Mouse (Mus musculus): ENCODE measurements around the gene Ankdd1b. TPM values are rescaled to one million over a fixed set of nuclear protein-coding genes. Genes with fewer than 3 reads are reported as not detected.
A peak's percentile ranks its signal among the peaks of the same experiment; 100 is the strongest.

Ankdd1b gene
- polyA plus RNA-seq, 1 experiment from 2014 or later: not detected

GRCm38 (mm10) chr13:96428531-96428930, 42.5 kb downstream of the Ankdd1b start:
- Histone ChIP-seq H3K4me2 (no peak overlapping the region), H3K27me3 (replicated peaks) (no peaks in the 10 kb centered on the region), H3K4me3 (replicated peaks) (no peak overlapping the region), H3K27ac (replicated peaks) (no peak overlapping the region), H3K4me1 (peaks cover 10% of the 10 kb centered on the region), H3K9ac (replicated peaks) (no peak overlapping the region), H3K36me3 (no peaks in the 10 kb centered on the region), H3K9me3 (replicated peaks) (no peaks in the 10 kb centered on the region)
- ATAC-seq (ENCODE audit: low FRiP score): no peak
- WGBS: 78% methylated on average over 5 of the region's 5 CpGs

- no peaks in the 10 kb centered on the region for H3K9me3 ChIP-seq (replicated peaks)
- H3K9ac ChIP-seq (replicated peaks): no peak overlapping the region
- WGBS: 34% methylated on average over 3 of the region's 3 CpGs
- H3K27ac ChIP-seq (replicated peaks): no peak overlapping the region
- no peaks in the 10 kb centered on the region for H3K36me3 ChIP-seq
- no peaks in the 10 kb centered on the region for H3K27me3 ChIP-seq (replicated peaks)
- peaks cover 10% of the 10 kb centered on the region for H3K4me1 ChIP-seq
- H3K4me3 ChIP-seq (replicated peaks): no peak overlapping the region
- no peak overlapping the region for H3K4me2 ChIP-seq
- peak; percentile 75 for ATAC-seq (ENCODE audit: low FRiP score)
Observed at GRCm38 (mm10) chr13:96426044-96426443, 45.0 kb downstream of the Ankdd1b start.

- no peak overlapping the region for H3K9ac ChIP-seq (replicated peaks)
- no peak for ATAC-seq (ENCODE audit: low FRiP score)
- no peak overlapping the region for H3K4me3 ChIP-seq (replicated peaks)
- no peaks in the 10 kb centered on the region for H3K27me3 ChIP-seq (replicated peaks)
- H3K4me1 ChIP-seq: peaks cover 10% of the 10 kb centered on the region
- WGBS: 90% methylated on average over 12 of the region's 12 CpGs
- H3K4me2 ChIP-seq: no peak overlapping the region
- H3K36me3 ChIP-seq: no peaks in the 10 kb centered on the region
- H3K27ac ChIP-seq (replicated peaks): no peak overlapping the region
- H3K9me3 ChIP-seq (replicated peaks): no peaks in the 10 kb centered on the region
Observed at GRCm38 (mm10) chr13:96424496-96425274, 46.3 kb downstream of the Ankdd1b start.

- Histone ChIP-seq H3K36me3 (peaks cover 22% of the 10 kb centered on the region), H3K4me3 (replicated peaks) (no peak overlapping the region), H3K4me1 (peaks cover 6% of the 10 kb centered on the region), H3K27me3 (replicated peaks) (no peaks in the 10 kb centered on the region), H3K9ac (replicated peaks) (no peak overlapping the region), H3K27ac (replicated peaks) (no peak overlapping the region), H3K4me2 (no peak overlapping the region), H3K9me3 (replicated peaks) (no peaks in the 10 kb centered on the region)
- ATAC-seq (ENCODE audit: low FRiP score): no peak
Observed at GRCm38 (mm10) chr13:96421230-96421629, 49.8 kb downstream of the Ankdd1b start.

- Histone ChIP-seq H3K9ac (replicated peaks) (no peak overlapping the region), H3K4me1 (no peaks in the 10 kb centered on the region), H3K27ac (replicated peaks) (no peak overlapping the region), H3K4me3 (replicated peaks) (no peak overlapping the region), H3K27me3 (replicated peaks) (no peaks in the 10 kb centered on the region), H3K36me3 (peaks cover 48% of the 10 kb centered on the region), H3K4me2 (no peak overlapping the region), H3K9me3 (replicated peaks) (no peaks in the 10 kb centered on the region)
- ATAC-seq (ENCODE audit: low FRiP score): no peak
- WGBS: 90% methylated on average over 4 of the region's 4 CpGs
Observed at GRCm38 (mm10) chr13:96418487-96418886, 52.5 kb downstream of the Ankdd1b start.

GRCm38 (mm10) chr13:96417261-96417813, 53.7 kb downstream of the Ankdd1b start:
- Histone ChIP-seq H3K4me3 (replicated peaks) (no peak overlapping the region), H3K36me3 (peaks cover 54% of the 10 kb centered on the region), H3K27me3 (replicated peaks) (no peaks in the 10 kb centered on the region), H3K4me2 (no peak overlapping the region), H3K4me1 (no peaks in the 10 kb centered on the region), H3K9ac (replicated peaks) (no peak overlapping the region), H3K27ac (replicated peaks) (no peak overlapping the region), H3K9me3 (replicated peaks) (no peaks in the 10 kb centered on the region)
- no peak for ATAC-seq (ENCODE audit: low FRiP score)
- WGBS: 92% methylated on average over 5 of the region's 5 CpGs

GRCm38 (mm10) chr13:96416380-96416779, 54.6 kb downstream of the Ankdd1b start:
- Histone ChIP-seq H3K4me1 (no peaks in the 10 kb centered on the region), H3K4me3 (replicated peaks) (no peak overlapping the region), H3K9ac (replicated peaks) (no peak overlapping the region), H3K27ac (replicated peaks) (no peak overlapping the region), H3K9me3 (replicated peaks) (no peaks in the 10 kb centered on the region), H3K27me3 (replicated peaks) (no peaks in the 10 kb centered on the region), H3K4me2 (no peak overlapping the region), H3K36me3 (peaks cover 54% of the 10 kb centered on the region)
- 93% methylated on average over 8 of the region's 8 CpGs for whole genome bisulfite sequencing
- ATAC-seq (ENCODE audit: low FRiP score): no peak

GRCm38 (mm10) chr13:96414384-96414783, 56.6 kb downstream of the Ankdd1b start:
- Histone ChIP-seq H3K4me1 (no peaks in the 10 kb centered on the region), H3K9me3 (replicated peaks) (no peaks in the 10 kb centered on the region), H3K4me3 (replicated peaks) (no peak overlapping the region), H3K9ac (replicated peaks) (no peak overlapping the region), H3K27me3 (replicated peaks) (no peaks in the 10 kb centered on the region), H3K4me2 (no peak overlapping the region), H3K27ac (replicated peaks) (no peak overlapping the region), H3K36me3 (peaks cover 66% of the 10 kb centered on the region)
- no peak for ATAC-seq (ENCODE audit: low FRiP score)
- 95% methylated on average over 6 of the region's 6 CpGs for WGBS

GRCm38 (mm10) chr13:96408786-96409185, 62.2 kb downstream of the Ankdd1b start:
- WGBS: 93% methylated on average over 1 of the region's 1 CpGs
- H3K36me3 ChIP-seq: peaks cover 57% of the 10 kb centered on the region

GRCm38 (mm10) chr13:96407040-96407439, 64.0 kb downstream of the Ankdd1b start:
- Histone ChIP-seq H3K36me3 (peaks cover 63% of the 10 kb centered on the region), H3K9ac (replicated peaks) (no peak overlapping the region), H3K9me3 (replicated peaks) (no peaks in the 10 kb centered on the region), H3K4me1 (no peaks in the 10 kb centered on the region), H3K27me3 (replicated peaks) (no peaks in the 10 kb centered on the region), H3K27ac (replicated peaks) (no peak overlapping the region), H3K4me2 (no peak overlapping the region), H3K4me3 (replicated peaks) (no peak overlapping the region)
- WGBS: 77% methylated on average over 4 of the region's 4 CpGs
- no peak; the same call in 1 of the 2 replicates for ATAC-seq (ENCODE audit: low FRiP score)

More at GRCm38 (mm10) chr13:96408786-96409185, 62.2 kb downstream of the Ankdd1b start:
- H3K9ac ChIP-seq (replicated peaks): no peak overlapping the region
- no peak for ATAC-seq (ENCODE audit: low FRiP score)
- no peak overlapping the region for H3K4me2 ChIP-seq
- H3K27ac ChIP-seq (replicated peaks): no peak overlapping the region
- no peaks in the 10 kb centered on the region for H3K4me1 ChIP-seq
- H3K4me3 ChIP-seq (replicated peaks): no peak overlapping the region
- no peaks in the 10 kb centered on the region for H3K9me3 ChIP-seq (replicated peaks)
- H3K27me3 ChIP-seq (replicated peaks): no peaks in the 10 kb centered on the region

GRCm38 (mm10) chr13:96405518-96405917, 65.5 kb downstream of the Ankdd1b start:
- 95% methylated on average over 2 of the region's 2 CpGs for WGBS
- Histone ChIP-seq H3K36me3 (peaks cover 65% of the 10 kb centered on the region), H3K9ac (replicated peaks) (no peak overlapping the region), H3K9me3 (replicated peaks) (no peaks in the 10 kb centered on the region), H3K27ac (replicated peaks) (no peak overlapping the region), H3K27me3 (replicated peaks) (no peaks in the 10 kb centered on the region), H3K4me2 (no peak overlapping the region), H3K4me1 (no peaks in the 10 kb centered on the region), H3K4me3 (replicated peaks) (no peak overlapping the region)
- no peak for ATAC-seq (ENCODE audit: low FRiP score)

- Histone ChIP-seq H3K27me3 (replicated peaks) (no peaks in the 10 kb centered on the region), H3K9ac (replicated peaks) (no peak overlapping the region), H3K4me1 (no peaks in the 10 kb centered on the region), H3K4me2 (no peak overlapping the region), H3K36me3 (peaks cover 82% of the 10 kb centered on the region), H3K4me3 (replicated peaks) (no peak overlapping the region), H3K27ac (replicated peaks) (no peak overlapping the region), H3K9me3 (replicated peaks) (no peaks in the 10 kb centered on the region)
- no peak for ATAC-seq (ENCODE audit: low FRiP score)
- WGBS: 94% methylated on average over 5 of the region's 5 CpGs
Observed at GRCm38 (mm10) chr13:96401251-96401650, 69.7 kb downstream of the Ankdd1b start.
